ENCODE assay signal across 16 mouse cellular contexts in the genomic region with DNA sequence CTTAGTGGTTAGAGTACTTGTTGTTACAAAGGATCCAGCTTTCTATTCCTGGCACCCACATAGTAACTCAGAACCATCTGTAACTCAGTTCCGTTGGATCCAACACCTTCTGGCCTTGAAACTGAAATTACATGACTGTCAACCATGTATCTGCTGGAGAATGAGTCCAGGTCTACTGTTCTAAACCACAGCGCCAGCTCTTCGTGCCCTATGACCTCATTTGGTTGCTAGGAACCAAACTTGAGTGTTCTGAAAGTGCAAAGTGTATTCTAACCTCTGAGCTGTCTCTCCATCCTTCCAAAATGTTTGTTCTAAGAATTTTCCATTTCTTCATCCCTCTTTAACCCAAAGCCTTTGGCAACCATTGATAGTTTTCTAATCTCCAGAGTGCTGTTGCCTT.
"Had no signal": no experiment of that assay in that cellular context is flagged by ENCODE, and none has a peak within 500 bp of the region (broad histone marks: within the 10 kb centered on the region; RNA-seq: fewer than 3 reads in every experiment).

No protein-coding gene starts in this region.

- H3K27me3 ChIP-seq: midbrain, embryonic 12.5 days; neural tube, embryonic 13.5 days; stomach, embryonic 15.5 days had no signal

- H3K9me3 ChIP-seq: midbrain, embryonic 10.5 days; midbrain, embryonic 12.5 days; neural tube, embryonic 13.5 days; stomach, embryonic 15.5 days had no signal

- DNase-seq: lung, adult 18-20 months; lung, embryonic 14.5 days; lung, postnatal 10 days; lung, postnatal 4 days; midbrain, embryonic 14.5 days; right cerebral cortex, postnatal 14 days; thymus, adult 2 months; thymus, postnatal 25 days; thymus, postnatal 4 days had no signal

- H3K4me1 ChIP-seq: midbrain, embryonic 10.5 days; midbrain, embryonic 12.5 days; neural tube, embryonic 13.5 days; stomach, embryonic 15.5 days had no signal

- H3K4me3 ChIP-seq: midbrain, embryonic 10.5 days; midbrain, embryonic 12.5 days; myocyte; neural tube, embryonic 13.5 days; stomach, embryonic 15.5 days had no signal

- H3K27ac ChIP-seq: midbrain, embryonic 10.5 days; midbrain, embryonic 12.5 days; neural tube, embryonic 13.5 days; stomach, embryonic 15.5 days; stomach, postnatal 0 days had no signal

- H3K9ac ChIP-seq: lung, embryonic 14.5 days; midbrain, embryonic 12.5 days; neural tube, embryonic 13.5 days; stomach, embryonic 15.5 days had no signal

- ATAC-seq: midbrain, embryonic 16.5 days had no signal

- H3K4me2 ChIP-seq: lung, embryonic 14.5 days; midbrain, embryonic 12.5 days; neural tube, embryonic 13.5 days; stomach, embryonic 15.5 days had no signal
